Mouse (Mus musculus) cerebellum, adult 11-12 months (tissue): ENCODE data around the gene Svop.
A peak's percentile ranks its signal among the peaks of the same experiment; 100 is the strongest.

Experiments used
- DNase-seq: peaks from one replicate; pipeline ENCODE4 v3.0.0; 2022

The Svop gene

GRCm38 (mm10) chr5:114101873-114102272 lies 10.5 kb upstream of the Svop start:
- DNase-seq = peak; percentile 61

GRCm38 (mm10) chr5:114100390-114101099 lies 9.2 kb upstream of the Svop start:
- peak; percentile 50 for DNase-seq

GRCm38 (mm10) chr5:114099709-114100389 lies 8.5 kb upstream of the Svop start:
- peak; percentile 87 for DNase-seq

- DNase-seq = no peak
These were observed 853 bp downstream of the Svop start for GRCm38 (mm10) chr5:114090421-114091013.

- DNase-seq = peak; percentile 75
These were observed 3.4 kb downstream of the Svop start for GRCm38 (mm10) chr5:114087875-114088480.

- DNase-seq = peak; percentile 72
These were observed 5.9 kb downstream of the Svop start for GRCm38 (mm10) chr5:114085501-114085900.

GRCm38 (mm10) chr5:114077009-114077408 lies 14.4 kb downstream of the Svop start:
- DNase-seq = no peak

- no peak for DNase-seq
These were observed 19.1 kb downstream of the Svop start for GRCm38 (mm10) chr5:114072262-114072661.

GRCm38 (mm10) chr5:114070858-114071257 lies 20.5 kb downstream of the Svop start:
- no peak for DNase-seq

- no peak for DNase-seq
These were observed 23.4 kb downstream of the Svop start for GRCm38 (mm10) chr5:114067982-114068381.

GRCm38 (mm10) chr5:114067543-114067942 lies 23.8 kb downstream of the Svop start:
- no peak for DNase-seq

- DNase-seq = no peak
These were observed 24.8 kb downstream of the Svop start for GRCm38 (mm10) chr5:114066601-114067000.

GRCm38 (mm10) chr5:114065161-114065560 lies 26.2 kb downstream of the Svop start, which contains the start of gene Usp30:
Gene Usp30, plus strand, starts transcription at chr5:114065461.
- DNase-seq = no peak

- no peak for DNase-seq
These were observed 27.4 kb downstream of the Svop start for GRCm38 (mm10) chr5:114063958-114064357.

GRCm38 (mm10) chr5:114061675-114062074 lies 29.7 kb downstream of the Svop start:
- DNase-seq = no peak

- no peak for DNase-seq
These were observed 34.1 kb downstream of the Svop start for GRCm38 (mm10) chr5:114057129-114057731.

- DNase-seq = peak; percentile 61
These were observed 39.1 kb downstream of the Svop start for GRCm38 (mm10) chr5:114052246-114052761.

GRCm38 (mm10) chr5:114048731-114049308 lies 42.5 kb downstream of the Svop start:
- no peak for DNase-seq

- no peak for DNase-seq
These were observed 44.2 kb downstream of the Svop start for GRCm38 (mm10) chr5:114047182-114047581.

- DNase-seq = no peak
These were observed 44.8 kb downstream of the Svop start for GRCm38 (mm10) chr5:114046604-114047003.

- DNase-seq = no peak
These were observed 45.2 kb downstream of the Svop start for GRCm38 (mm10) chr5:114046151-114046550.

- no peak for DNase-seq
These were observed 46.2 kb downstream of the Svop start for GRCm38 (mm10) chr5:114045134-114045533.
